Mouse (Mus musculus): ENCODE results near the gene Ppil4.

Gene Ppil4

GRCm38 (mm10) chr10:7825281-7825665 lies 32.6 kb downstream of the Ppil4 start:
- DNase-seq = no peak

- DNase-seq = no peak
These were observed 33.4 kb downstream of the Ppil4 start for GRCm38 (mm10) chr10:7826106-7826505.

- peak; percentile 66 to 77 for DNase-seq
These were observed 39.5 kb downstream of the Ppil4 start, which contains the start of gene Zc3h12d for GRCm38 (mm10) chr10:7832171-7832676. TSS of gene Zc3h12d (plus strand) at chr10:7832470.

- no peak for DNase-seq
These were observed 40.9 kb downstream of the Ppil4 start for GRCm38 (mm10) chr10:7833377-7834165.

GRCm38 (mm10) chr10:7834671-7835225 lies 42.1 kb downstream of the Ppil4 start:
- peak in 1 of 2 experiments; percentile 42 for DNase-seq

- DNase-seq = no peak
These were observed 44.2 kb downstream of the Ppil4 start for GRCm38 (mm10) chr10:7836902-7837301.

GRCm38 (mm10) chr10:7837446-7837845 lies 44.8 kb downstream of the Ppil4 start:
- DNase-seq = no peak

- no peak for DNase-seq
These were observed 45.3 kb downstream of the Ppil4 start for GRCm38 (mm10) chr10:7838036-7838435.

GRCm38 (mm10) chr10:7838874-7839421 lies 46.3 kb downstream of the Ppil4 start:
- peak in 1 of 2 experiments; percentile 2 for DNase-seq

GRCm38 (mm10) chr10:7839551-7840352 lies 47.1 kb downstream of the Ppil4 start:
- DNase-seq = peak; percentile 27 to 42

- no peak for DNase-seq
These were observed 47.7 kb downstream of the Ppil4 start for GRCm38 (mm10) chr10:7840353-7840733.

- peak in 1 of 2 experiments; percentile 31 for DNase-seq
These were observed 48.1 kb downstream of the Ppil4 start for GRCm38 (mm10) chr10:7840785-7841184.

- peak; percentile 31 to 34 for DNase-seq
These were observed 48.9 kb downstream of the Ppil4 start for GRCm38 (mm10) chr10:7841571-7842080.

- no peak for DNase-seq
These were observed 50.5 kb downstream of the Ppil4 start for GRCm38 (mm10) chr10:7843181-7843580.

GRCm38 (mm10) chr10:7844161-7844560 lies 51.5 kb downstream of the Ppil4 start:
- peak in 1 of 2 experiments; percentile 56 for DNase-seq

GRCm38 (mm10) chr10:7845136-7845535 lies 52.4 kb downstream of the Ppil4 start:
- DNase-seq = no peak

- no peak for DNase-seq
These were observed 53.3 kb downstream of the Ppil4 start for GRCm38 (mm10) chr10:7845991-7846390.

GRCm38 (mm10) chr10:7847166-7847605 lies 54.5 kb downstream of the Ppil4 start:
- no peak for DNase-seq

- DNase-seq = no peak
These were observed 59.2 kb downstream of the Ppil4 start for GRCm38 (mm10) chr10:7851891-7852290.

GRCm38 (mm10) chr10:7860494-7860893 lies 67.8 kb downstream of the Ppil4 start:
- DNase-seq = no peak

GRCm38 (mm10) chr10:7861259-7861936 lies 68.7 kb downstream of the Ppil4 start:
- DNase-seq = no peak

All from thymus, adult 18-20 months (tissue).